Mouse (Mus musculus) G1E (cell line): Measurements from ENCODE around the gene Creb3l2. TPM values are rescaled to one million over a fixed set of nuclear protein-coding genes. Genes with fewer than 3 reads are reported as not detected.

ENCODE experiments used
- ATAC-seq: 2 replicates; pipeline ENCODE4 v1.8.0; 2016; ENCODE audit warnings: mild to moderate bottlenecking; ENCODE audit not compliant: insufficient number of reproducible peaks, poor library complexity, low FRiP score, severe bottlenecking; ENCODE audit errors: extremely low read depth
- DNase-seq: peaks from one replicate; pipeline ENCODE4 v3.0.0; 2012; ENCODE audit warnings: low spot score
- H3K27me3 ChIP-seq: 2 replicates; pipeline ENCODE4 v1.6.1; 2012; ENCODE audit warnings: mild to moderate bottlenecking, low read length, inconsistent platforms; ENCODE audit not compliant: insufficient read depth
- H3K36me3 ChIP-seq: replicated peaks from 2 replicates; pipeline ENCODE3; 2012; ENCODE audit warnings: mild to moderate bottlenecking, inconsistent platforms
- H3K4me1 ChIP-seq: 2 replicates; pipeline ENCODE4 v1.6.1; 2012; ENCODE audit warnings: low read depth, low read length, inconsistent platforms, mixed read lengths; ENCODE audit not compliant: insufficient read depth
- H3K4me3 ChIP-seq: 2 replicates; pipeline ENCODE4 v1.5.1; 2012; ENCODE audit warnings: low read depth, mild to moderate bottlenecking, inconsistent platforms, low read length, moderate library complexity, mixed read lengths
- H3K9me3 ChIP-seq: replicated peaks from 2 replicates; pipeline ENCODE4 v1.6.1; 2012; ENCODE audit warnings: inconsistent platforms
- CTCF ChIP-seq: IDR thresholded peaks from 2 replicates; pipeline ENCODE4 v1.5.1; 2012; ENCODE audit warnings: low read depth, low read length, inconsistent platforms, mixed read lengths
- GATA1 ChIP-seq: IDR thresholded peaks from 2 replicates; pipeline ENCODE4 v1.6.1; 2012; ENCODE audit warnings: borderline replicate concordance, low read length, inconsistent platforms, mixed read lengths
- GATA2 ChIP-seq: IDR thresholded peaks from 2 replicates; pipeline ENCODE4 v1.6.1; 2012; ENCODE audit warnings: low read depth, low read length, inconsistent platforms, borderline replicate concordance
- POLR2AphosphoS5 ChIP-seq: IDR thresholded peaks from 2 replicates; pipeline ENCODE4 v1.6.1; 2012; ENCODE audit warnings: low read depth, low read length, inconsistent platforms; ENCODE audit not compliant: insufficient replicate concordance
- TAL1 ChIP-seq: conservative IDR thresholded peaks from 2 replicates; pipeline ENCODE4 v1.6.1; 2012; ENCODE audit warnings: low read depth, low read length, inconsistent platforms, mixed read lengths
- polyA plus RNA-seq: library from polyadenylated mRNA; stranded (reverse); fragments of >175 nt; gene quantifications from 2 replicates; pipeline ENCODE4 v1.2.3, GENCODE M21; 2012
- total RNA-seq, 2 experiments: library from RNA; stranded (forward) in 1 of 2; stranded (reverse) in 1 of 2; fragments of 200-1000 nt in 1 of 2; fragments of >200 nt in 1 of 2; fragmentation: Nextera tagmentation in 1 of 2; gene quantifications; 2 replicates each; pipeline ENCODE4 v1.2.3; 2014 to 2017

The Creb3l2 gene
- total and polyA plus RNA-seq, 3 experiments: 0.16 TPM; not detected in 2

DNA sequence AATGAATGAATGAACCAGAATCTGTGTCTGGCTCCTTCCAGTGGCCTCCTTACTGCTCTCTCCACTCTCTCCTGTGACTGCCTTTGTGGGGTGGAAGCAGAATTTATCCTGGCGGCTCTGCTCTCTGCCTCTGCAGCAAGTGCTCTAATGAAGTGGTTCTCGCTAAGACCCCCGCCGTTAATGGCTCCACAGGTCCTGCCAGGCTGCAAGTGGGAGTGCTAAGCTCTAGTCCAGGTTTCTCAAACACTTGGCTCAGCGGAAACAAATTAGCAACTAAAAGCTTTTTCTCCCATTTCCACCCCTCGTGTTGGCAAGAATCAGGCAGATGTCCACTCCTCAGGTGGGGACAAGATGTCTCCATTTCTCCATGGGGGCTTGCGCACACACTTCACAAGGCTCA is 113.3 kb downstream of the Creb3l2 start:
- no peaks in the 10 kb centered on the region for H3K27me3 ChIP-seq
- H3K4me1 ChIP-seq: no peaks in the 10 kb centered on the region
- H3K4me3 ChIP-seq: no peak overlapping the region
- H3K9me3 ChIP-seq: peaks cover 18% of the 10 kb centered on the region
- no peak for ATAC-seq
- TF ChIP-seq GATA1 (no peak), POLR2AphosphoS5 (no peak), CTCF (no peak), TAL1 (no peak), GATA2 (no peak)
- no peaks in the 10 kb centered on the region for H3K36me3 ChIP-seq
- no peak for DNase-seq

DNA sequence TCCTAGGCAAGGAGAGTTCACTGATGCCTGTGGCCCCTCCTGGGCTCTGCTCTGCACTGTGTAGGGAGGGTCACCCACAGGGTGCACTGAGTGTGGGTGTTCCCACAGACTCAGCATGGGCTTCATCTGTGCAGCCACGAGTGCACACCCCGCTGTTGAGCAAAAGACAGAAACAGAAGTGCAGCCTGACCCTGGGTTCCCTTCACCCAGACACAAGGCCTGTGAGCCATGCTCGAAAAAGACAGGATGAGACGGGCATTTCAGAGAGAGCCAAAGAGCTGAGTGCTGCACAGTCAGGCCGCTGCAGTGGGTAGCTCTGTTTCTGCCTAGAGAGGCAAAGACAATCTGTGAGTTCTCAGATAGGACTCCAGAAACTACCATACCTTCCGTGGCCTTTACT is 114.4 kb downstream of the Creb3l2 start:
- no peaks in the 10 kb centered on the region for H3K36me3 ChIP-seq
- H3K9me3 ChIP-seq: peaks cover 18% of the 10 kb centered on the region
- H3K4me1 ChIP-seq: no peaks in the 10 kb centered on the region
- DNase-seq (no peak), ATAC-seq (no peak)
- TF ChIP-seq POLR2AphosphoS5 (no peak), TAL1 (no peak), CTCF (no peak)
- no peaks in the 10 kb centered on the region for H3K27me3 ChIP-seq
- no peak overlapping the region for H3K4me3 ChIP-seq

DNA sequence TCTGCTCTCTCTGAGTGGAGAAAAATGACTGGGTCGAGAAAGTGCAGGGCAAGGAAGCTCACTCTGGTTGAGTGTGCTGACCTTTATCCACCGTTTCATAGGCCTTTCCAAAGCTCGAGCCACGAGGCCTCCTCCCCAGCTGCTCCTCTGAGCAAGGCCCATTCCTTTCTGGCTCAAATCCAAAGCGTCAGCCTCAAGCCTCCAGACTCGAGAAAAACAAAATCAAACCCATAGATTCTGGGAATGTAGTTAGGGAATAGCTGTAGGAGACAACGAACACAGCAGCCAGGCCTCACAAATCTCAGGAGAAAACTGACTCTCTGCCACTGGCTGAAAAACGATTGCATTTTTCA is 115.4 kb downstream of the Creb3l2 start:
- Histone ChIP-seq H3K36me3 (no peaks in the 10 kb centered on the region), H3K27me3 (no peaks in the 10 kb centered on the region), H3K4me1 (no peaks in the 10 kb centered on the region), H3K4me3 (no peak overlapping the region), H3K9me3 (peaks cover 10% of the 10 kb centered on the region)
- DNase-seq: no peak
- TF ChIP-seq GATA1: no peak
- TF ChIP-seq CTCF: no peak
- TF ChIP-seq GATA2: no peak
- no peak for TF ChIP-seq POLR2AphosphoS5
- no peak for TF ChIP-seq TAL1
- ATAC-seq: no peak

DNA sequence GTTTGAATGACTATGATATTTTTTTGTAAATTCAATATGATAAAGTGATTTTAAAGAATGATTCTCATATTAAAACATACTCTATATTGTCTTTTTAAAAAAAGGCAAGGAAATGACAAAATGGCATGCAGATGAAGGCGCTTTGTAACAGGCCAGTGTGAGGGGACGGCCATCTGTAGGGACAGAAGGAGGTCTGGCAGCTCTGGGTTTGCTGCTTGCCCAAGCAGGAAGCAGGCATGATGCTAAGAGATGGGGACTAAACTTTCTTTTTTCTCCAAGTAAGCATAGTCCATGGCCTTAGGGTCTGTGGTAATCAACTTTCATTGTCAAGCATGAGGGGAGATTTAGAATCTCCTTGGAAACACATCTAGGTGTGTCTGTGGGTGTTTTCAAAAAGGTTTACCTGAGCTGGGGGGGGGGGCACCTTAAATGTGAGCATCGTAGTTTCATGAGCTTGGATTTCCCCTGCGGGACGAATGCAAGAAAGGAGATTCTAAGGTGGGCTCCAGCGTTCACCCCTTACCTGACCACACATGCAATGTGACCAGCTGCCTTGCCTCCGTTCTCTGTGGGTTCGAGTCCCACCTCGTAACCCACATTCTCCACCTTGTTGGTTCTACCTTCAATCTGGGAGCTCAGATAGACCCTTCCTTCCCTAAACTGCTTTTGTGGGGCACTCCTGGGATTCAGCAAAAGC is 115.9 kb downstream of the Creb3l2 start:
- no peaks in the 10 kb centered on the region for H3K4me1 ChIP-seq
- ATAC-seq (no peak), DNase-seq (no peak)
- TF ChIP-seq GATA1: no peak
- no peak for TF ChIP-seq GATA2
- TF ChIP-seq POLR2AphosphoS5: no peak
- no peak for TF ChIP-seq CTCF
- no peak for TF ChIP-seq TAL1
- no peaks in the 10 kb centered on the region for H3K36me3 ChIP-seq
- H3K27me3 ChIP-seq: no peaks in the 10 kb centered on the region
- H3K9me3 ChIP-seq: peaks cover 6% of the 10 kb centered on the region
- H3K4me3 ChIP-seq: no peak overlapping the region

DNA sequence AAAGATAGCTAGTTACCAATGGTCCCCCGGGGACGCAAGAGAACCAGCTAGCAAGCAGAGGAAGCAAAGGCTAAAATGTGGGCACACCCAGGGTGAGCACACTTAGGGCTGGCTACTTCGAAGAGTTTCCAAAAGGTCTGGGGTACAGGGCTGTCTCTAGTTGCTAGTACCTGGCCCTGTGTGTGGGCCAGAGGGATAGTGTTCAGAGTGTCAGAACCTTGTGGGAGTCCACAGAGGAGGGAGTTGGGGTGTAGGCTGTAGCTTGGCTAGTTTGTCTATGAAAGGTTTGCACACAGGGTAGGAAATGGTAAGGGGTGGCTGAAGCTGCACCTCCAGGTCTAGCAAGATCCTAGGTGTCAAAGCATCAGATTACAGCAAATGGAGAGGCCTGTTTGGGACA is 116.9 kb downstream of the Creb3l2 start:
- H3K9me3 ChIP-seq: peaks cover 6% of the 10 kb centered on the region
- H3K4me3 ChIP-seq: no peak overlapping the region
- TF ChIP-seq CTCF (no peak), GATA1 (no peak), GATA2 (no peak), POLR2AphosphoS5 (no peak), TAL1 (no peak)
- H3K36me3 ChIP-seq: no peaks in the 10 kb centered on the region
- no peak for DNase-seq
- ATAC-seq: no peak
- H3K27me3 ChIP-seq: no peaks in the 10 kb centered on the region
- no peaks in the 10 kb centered on the region for H3K4me1 ChIP-seq

DNA sequence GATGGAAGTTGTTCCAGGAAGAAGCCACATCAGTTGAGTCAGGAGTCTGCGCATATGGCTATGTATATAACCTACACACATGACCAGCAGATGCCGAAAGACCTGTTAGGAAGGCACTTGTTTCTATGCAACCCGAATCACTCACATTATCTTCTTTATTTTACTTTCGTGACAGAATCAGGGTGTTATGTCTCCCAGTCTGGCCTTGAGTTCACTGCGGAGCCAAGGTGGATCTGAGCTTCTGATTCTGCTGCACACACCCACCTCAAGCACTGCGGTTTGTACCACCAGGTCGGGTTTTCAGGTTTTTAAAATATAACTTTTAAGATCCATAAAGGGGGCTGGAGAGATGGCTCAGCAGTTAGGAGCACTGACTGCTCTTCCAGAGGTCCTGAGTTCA is 119.3 kb downstream of the Creb3l2 start:
- no peak overlapping the region for H3K4me3 ChIP-seq
- no peak for ATAC-seq
- H3K36me3 ChIP-seq: no peaks in the 10 kb centered on the region
- TF ChIP-seq GATA2 (no peak), GATA1 (no peak), CTCF (no peak), POLR2AphosphoS5 (no peak), TAL1 (no peak)
- H3K27me3 ChIP-seq: no peaks in the 10 kb centered on the region
- H3K4me1 ChIP-seq: no peaks in the 10 kb centered on the region
- no peak for DNase-seq
- H3K9me3 ChIP-seq: peaks cover 6% of the 10 kb centered on the region

DNA sequence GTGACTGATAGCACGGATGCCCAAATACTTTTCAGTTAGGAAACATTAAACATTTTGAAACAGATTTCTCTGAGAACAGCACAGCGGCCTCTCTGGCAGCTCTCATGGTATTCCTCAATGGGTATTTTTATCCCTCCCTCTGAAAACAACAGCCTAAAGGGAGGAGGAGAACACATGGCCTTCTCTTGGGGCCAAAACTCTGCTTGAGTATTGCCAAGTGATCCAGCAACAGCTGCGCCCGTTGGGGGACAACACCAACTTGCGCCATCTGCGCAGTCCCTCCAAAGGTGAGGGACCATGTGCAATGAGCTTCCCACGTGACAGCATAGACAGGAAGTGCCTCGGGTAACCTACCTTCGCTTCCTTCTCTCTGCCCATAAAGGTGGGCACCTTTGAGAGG is 119.9 kb downstream of the Creb3l2 start:
- H3K4me3 ChIP-seq: no peak overlapping the region
- no peaks in the 10 kb centered on the region for H3K36me3 ChIP-seq
- no peaks in the 10 kb centered on the region for H3K27me3 ChIP-seq
- DNase-seq (no peak), ATAC-seq (no peak)
- TF ChIP-seq TAL1 (no peak), GATA2 (no peak), GATA1 (no peak)
- H3K4me1 ChIP-seq: no peaks in the 10 kb centered on the region
- peaks cover 6% of the 10 kb centered on the region for H3K9me3 ChIP-seq
